Mouse (Mus musculus) left cerebral cortex, postnatal 36 days (tissue): ENCODE data around the gene Plch2. TPM values are rescaled to one million over a fixed set of nuclear protein-coding genes. Genes with fewer than 3 reads are reported as not detected.

ENCODE experiments used
- DNase-seq, 2 experiments: peaks; one replicate each; pipeline ENCODE4 v3.0.0; 2021 to 2022; ENCODE audit warnings: low spot score in 2 of 2, mixed read lengths in 1 of 2
- intact Hi-C: fragments of 180-260 bp; cut with DNase I; formaldehyde crosslinking; loops from one replicate; pipeline ENCODE4 v1.15.1; 2025
- total RNA-seq, 2 experiments: library from RNA; stranded (reverse); gene quantifications; 2 replicates each; pipeline ENCODE4 v1.2.3; 2021

The Plch2 gene
- total RNA-seq, 2 experiments from 2014 or later: 63.2 to 92.6 TPM

DNA sequence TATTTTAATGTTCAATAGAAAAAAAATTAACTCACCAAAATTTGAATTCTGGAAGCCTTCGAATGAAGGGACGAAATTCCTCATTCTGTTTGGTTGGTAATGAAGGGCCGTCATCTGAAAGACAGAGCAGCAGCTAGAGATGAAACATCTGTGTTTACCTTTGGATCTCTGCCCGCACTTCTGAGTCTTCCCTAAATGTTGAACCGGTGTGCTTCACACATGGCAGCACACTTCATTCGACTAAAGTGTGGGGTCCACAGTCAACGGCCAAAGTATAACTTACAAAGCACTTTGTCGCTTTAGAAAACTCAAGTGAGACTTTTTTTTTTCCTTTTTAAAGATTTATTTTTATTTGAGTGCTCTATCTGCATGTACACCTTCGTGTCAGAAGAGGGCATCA, 20.1 kb upstream of the Plch2 start:
- no peak for DNase-seq
- intact Hi-C loops: no loop called here

DNA sequence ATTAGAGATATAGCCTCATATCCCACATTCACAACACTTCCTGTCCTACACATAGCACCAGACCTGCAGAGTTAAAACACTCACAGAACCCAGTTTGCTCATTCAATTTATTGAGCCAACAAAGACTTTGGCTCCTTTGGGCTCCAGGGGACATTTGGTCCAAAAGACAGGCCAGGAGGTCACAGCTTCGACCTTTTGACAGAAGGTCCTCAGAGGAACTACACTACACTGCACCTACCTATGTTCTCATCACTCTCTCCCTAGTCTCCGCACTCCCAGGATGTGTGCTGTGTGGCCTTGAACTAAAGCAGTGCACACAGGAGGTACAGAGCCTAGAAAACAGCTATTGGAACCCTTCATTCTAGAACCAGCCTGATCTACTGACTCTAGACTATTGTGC, 19.2 kb upstream of the Plch2 start:
- intact Hi-C loops: no loop called here
- no peak for DNase-seq

DNA sequence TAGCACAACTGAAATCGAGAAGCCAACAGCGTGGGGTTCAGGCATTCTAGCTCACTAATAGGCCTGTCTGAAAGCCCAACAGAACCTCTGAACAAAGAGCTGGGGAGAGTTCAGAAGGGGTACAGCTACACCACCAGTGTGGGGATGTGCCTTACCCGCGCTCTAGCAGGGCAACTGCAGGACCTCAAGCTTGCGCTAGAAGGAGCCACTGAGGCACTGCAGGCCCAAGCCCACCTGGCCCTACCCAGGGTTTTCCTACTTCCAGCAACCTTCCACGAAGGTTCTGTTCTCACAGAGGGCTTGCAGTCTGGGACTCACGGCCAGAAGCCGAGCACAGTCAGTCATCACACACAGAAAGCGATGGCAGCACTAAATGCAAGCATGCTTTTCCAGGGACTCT, 18.6 kb upstream of the Plch2 start:
- DNase-seq: no peak
- intact Hi-C loops: no loop called here

DNA sequence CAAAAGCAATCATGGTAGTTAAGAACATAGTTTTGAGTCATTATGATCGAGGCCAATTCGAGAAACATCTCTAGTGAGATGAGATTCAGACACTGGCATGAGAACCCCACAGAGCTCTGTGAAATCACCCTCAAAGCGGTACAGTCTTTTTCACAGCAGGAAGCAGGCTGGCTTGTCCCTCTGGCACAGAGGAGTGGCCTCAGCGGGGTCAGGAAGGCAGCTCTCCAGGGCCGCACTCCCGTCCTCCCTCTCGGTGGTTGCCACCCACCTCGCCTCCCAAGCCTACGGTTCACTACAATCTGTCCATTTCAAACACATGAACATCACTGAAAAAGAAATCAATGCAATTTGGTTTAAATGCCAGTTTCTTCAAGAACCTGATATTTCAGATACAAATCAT, 17.8 kb upstream of the Plch2 start:
- intact Hi-C loops: no loop called here
- no peak for DNase-seq

DNA sequence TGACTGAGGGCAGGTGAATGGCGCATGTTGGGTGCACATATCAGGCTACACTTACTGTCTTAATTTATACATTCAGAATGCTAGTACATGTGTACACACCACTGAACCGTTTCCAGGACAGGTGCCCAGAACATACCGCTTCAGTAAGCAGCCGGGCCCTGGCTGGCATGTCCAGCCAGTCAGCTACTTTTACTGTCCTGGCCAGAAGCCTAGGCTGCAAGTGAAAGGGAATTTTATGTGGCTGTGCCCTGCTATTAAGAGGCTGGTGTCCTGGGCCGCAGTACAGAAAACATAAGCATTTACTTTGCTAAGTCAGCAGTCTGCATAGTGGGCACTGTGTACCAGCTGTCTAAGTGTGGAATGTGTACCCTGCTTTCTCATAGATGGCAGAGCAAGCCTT, 14.3 kb upstream of the Plch2 start:
- intact Hi-C loops: no loop called here
- no peak for DNase-seq

DNA sequence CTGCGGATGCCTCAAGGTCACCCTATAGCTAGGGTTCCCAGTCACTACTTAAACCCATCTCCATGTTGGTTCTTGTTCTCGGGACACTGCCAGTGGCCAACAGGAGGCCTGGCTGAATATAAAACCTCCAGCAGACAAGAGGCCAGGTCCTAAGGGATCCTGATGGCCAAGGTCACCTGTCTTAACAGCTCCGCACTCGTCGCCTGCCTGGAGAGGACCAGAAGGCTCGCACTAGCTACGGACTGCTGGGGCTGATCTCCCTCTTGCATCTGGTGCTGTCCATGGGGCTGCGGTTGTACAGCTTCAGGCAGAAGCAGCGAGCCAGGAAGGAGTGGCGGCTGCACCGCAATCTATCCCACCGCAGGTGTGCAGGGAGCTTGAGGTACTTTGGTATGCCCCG, 13.6 kb upstream of the Plch2 start:
- DNase-seq: no peak
- intact Hi-C loops: no loop called here

DNA sequence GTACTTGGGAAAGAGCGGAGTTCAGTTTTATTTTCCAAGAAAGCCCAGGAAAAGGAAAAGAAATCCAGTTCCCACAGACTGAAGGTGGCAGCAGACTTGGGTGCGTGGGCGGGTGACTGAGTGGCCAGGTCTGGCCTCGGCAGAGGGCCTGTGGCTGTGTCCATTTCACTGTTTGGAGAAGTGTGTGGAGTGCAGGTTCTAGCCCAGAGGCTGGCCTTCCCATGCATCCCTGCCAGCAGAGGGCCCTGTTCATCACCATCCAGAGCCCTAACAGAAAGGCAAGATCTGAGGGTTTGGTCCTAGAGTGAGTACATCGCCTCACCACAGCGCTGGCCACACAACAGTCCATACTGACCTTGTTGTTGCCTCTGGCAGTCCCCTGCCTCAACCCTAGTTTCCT, 12.6 kb upstream of the Plch2 start:
- peak in 1 of 2 experiments; percentile 31 for DNase-seq

DNA sequence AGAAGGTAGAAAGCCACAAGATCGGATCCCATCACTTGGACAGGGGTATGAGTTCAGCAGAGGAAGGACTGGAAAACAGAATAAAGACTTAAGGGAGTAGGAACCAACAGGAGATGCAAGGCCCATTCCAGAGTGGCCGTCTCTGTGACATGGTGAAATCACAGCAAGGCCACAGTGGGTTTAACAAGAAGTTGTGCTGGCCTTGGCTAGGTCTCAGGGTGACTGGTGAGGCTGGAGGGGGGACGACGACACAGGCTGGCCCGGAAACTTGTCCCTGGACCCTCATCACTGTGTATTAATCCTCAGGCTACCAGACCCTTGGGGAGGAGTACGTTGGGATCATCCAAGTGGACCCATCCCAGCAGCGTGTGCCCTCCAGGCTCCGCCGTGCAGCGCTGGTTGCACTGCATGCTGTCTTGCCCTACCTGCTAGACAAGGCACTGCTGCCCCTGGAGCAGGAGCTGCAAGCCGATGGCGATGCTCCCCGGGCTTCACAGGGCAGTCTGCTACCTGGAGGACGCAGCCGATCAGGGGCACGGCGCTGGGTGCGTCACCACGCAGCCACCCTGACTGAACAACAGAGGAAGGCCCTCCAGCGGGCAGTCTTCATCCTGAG, 11.9 kb upstream of the Plch2 start:
- intact Hi-C loops: no loop called here
- DNase-seq: no peak

More for the DNA sequence above, 12.6 kb upstream of the Plch2 start:
- intact Hi-C loops: no loop called here

DNA sequence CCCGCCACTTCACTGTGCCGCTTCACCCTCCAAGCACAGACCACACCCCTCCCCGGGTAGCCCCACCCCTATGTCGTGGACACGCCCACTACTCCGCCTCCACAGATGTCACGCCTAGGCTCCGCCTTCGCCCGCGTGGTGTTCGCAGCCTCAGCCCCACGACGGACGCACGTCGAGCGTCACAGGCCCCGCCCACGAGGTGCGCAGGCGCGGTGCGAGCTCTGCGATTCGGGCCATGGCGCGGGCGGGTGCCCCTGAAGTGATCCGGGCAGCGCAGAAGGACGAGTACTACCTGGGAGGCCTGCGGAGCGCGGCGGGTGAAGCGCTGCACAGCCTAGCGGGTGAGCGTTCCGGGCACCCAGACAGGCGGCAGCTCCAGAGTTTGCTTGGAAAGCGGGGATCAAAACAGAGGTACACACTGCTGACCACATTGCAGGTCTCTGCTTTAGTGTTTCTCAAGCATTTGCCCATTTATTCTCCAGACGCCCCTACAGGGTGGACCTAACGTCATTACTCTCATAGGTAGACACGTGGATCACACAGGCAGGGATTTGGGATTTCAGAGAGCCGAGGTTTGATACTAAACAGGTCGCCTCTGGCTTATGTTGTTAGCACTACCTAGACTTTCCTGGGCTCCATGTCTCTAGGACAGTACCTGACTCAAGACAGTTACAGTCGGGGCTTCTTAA, 10.4 kb upstream of the Plch2 start, which contains the start of gene Pex10:
TSS of gene Pex10 (plus strand) at position 183 of the 689 bp plus-strand sequence.
- intact Hi-C loops: loop anchor here (1.0 kb wide), 2 partner anchors 86 to 187 kb away; no protein-coding TSS in a partner anchor
- peak; percentile 95 to 97 for DNase-seq

DNA sequence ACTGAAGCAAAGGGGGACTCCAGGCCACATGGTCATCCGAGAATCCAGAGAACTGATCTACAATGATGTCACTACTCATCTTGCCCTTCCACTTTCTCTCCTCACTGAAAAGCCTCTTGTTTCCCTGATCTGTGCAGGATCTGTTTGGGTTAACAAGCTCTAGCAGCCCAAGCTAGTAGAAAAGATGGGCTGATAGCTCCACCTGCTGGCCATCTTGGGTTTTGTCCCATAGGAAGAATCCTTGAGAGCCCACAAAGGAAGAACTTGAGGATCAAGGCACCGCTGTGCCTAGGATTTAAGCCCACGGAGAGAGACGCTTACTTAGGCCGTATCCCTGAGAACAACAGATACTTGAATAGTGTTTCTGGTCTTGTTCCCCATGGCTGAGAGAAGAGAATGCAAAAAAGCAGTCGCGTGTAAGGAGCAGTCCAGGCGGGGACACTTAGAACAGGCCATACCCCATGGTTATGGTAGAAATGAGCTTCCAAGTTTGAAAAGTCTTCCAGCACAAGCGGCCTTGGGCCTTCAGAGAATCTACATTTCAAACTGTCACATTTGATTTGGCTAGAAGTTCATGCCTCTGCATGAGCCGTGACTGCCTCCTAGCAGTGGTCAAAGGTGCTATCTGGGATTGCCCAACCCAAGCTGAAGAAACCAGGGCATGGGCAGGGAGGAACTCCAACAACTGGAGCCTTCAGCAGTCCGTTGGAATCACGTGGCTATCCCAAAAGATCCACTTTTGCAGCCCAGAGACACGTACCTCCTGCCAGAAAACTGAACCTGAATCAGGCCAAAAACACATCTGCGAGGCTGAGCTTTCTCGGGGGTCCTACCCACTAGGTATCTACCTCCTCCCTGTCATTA, 9.6 kb upstream of the Plch2 start:
- peak; percentile 86 to 88 for DNase-seq
- intact Hi-C loops: loop anchor here (1.0 kb wide), 2 partner anchors 85 to 186 kb away; no protein-coding TSS in a partner anchor

DNA sequence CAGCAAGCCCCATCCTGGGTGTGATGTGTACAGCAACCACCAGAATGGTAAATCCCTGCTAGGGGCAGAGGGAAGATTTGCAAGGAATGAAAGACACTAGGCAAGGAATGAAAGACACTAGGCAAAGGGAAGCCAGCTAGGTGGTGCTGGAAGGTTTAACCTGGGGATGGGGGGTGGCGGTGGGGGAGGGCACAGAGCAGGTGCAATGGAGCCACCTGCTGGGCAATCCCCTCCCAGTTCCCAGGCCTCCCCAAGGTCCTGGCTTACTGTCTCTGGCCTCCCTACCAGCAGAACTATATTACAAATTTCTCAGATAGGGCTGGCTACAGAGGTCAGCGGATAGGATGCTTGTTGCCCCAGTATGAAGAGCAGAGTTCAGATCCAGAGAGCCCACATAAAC, 7.9 kb upstream of the Plch2 start:
- DNase-seq: no peak
- intact Hi-C loops: no loop called here

DNA sequence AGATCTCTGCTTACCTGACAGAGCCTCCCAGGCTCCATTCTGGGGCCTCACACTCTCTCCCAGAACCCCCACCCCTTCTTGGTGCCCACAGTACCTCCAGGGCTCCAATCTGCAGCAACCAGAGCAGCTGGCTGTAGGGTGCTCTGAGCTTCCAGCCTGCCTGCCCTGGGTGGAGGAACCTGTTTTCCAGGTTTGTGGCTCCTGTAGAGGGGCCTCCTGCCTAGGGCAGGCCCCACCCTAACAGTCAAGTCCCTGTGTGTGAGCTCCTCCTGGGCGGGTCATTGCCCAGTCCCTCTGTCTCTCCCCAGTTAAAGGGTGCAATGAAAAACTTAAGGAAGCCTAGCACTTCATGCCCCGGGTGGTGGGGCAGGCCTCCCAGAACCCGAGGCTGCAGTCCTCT, 7.3 kb upstream of the Plch2 start:
- intact Hi-C loops: no loop called here

DNA sequence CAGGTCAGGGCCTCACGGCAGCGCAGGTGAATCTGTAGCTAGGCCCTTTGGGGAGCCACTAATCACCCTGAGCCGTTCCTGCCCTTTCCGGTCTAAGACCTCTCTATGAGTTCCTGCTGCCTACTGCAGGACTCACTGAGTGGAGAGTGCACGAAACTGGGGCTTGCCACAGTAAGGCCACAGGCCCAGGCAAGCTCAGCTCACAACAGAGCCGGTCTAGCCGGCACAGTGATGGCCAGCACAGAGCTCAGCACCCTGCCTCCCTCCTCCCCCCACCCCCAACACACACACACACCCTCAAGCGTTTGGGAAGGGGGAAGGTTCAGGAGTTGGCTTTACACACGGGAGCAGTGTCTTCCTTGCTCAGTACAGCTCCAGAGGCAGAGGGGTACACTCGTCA, 1.7 kb upstream of the Plch2 start:
- intact Hi-C loops: no loop called here

More for the DNA sequence above, 7.3 kb upstream of the Plch2 start:
- DNase-seq: no peak

DNA sequence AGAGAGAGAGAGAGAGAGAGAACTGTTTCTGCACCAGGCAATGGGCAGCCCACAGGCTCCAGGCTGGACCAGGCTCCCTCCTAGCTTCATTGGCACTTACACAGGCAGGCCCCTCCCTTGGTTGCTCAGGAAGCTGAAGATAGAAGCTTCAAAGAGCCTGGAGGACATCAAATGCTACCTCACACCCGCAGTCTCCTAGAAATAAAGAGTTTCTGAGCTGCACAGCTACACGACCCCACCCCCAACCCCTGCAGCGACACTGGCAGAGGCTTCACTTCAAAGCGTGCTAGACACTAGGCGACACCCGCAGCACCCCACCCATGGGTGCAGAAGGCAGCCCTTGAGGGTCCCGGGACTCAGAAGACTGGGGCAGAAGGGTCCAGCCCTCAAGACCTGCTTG, 6.5 kb downstream of the Plch2 start:
- intact Hi-C loops: loop anchor here (5.0 kb wide), 1 partner anchor 38 kb away; no protein-coding TSS in a partner anchor
- DNase-seq: no peak

More for the DNA sequence above, 1.7 kb upstream of the Plch2 start:
- no peak for DNase-seq

DNA sequence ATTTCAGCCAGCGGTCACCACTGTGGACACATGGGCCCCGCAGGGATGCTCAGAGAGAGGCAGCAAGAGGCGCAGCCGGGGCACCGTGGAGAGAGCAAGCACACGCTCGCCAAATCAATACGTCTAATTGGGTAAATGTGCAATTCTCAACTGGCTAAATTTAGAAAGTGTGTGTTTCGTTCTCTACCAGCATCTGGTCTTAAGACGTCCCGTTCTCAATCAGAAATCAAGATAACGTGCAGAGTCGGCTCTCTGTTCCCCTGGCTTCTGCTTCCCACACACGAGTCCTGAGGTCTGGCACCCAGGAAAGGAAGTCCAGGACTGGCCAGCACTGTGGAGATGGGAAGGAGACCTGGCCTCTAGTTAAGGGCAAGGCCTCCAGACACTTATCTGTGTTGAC, 9.9 kb downstream of the Plch2 start:
- no peak for DNase-seq
- intact Hi-C loops: no loop called here

DNA sequence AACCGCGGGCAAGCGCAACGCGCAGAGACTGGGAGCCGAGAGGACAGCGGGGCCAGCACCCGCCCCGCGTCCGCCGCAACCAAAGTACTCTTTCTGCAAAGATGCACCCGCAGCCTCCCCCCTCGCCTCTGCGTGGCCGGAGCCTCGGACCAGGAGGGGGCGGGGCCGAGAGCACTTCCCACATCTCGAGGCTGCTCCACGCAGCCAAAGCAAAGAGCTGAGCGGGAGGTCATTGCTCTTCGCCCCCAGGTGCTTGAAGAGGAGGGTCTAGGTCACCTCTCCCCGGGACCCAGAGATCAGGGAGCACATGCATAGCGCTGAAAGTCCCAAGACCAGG, 13.3 kb downstream of the Plch2 start:
- no peak for DNase-seq
- intact Hi-C loops: no loop called here

DNA sequence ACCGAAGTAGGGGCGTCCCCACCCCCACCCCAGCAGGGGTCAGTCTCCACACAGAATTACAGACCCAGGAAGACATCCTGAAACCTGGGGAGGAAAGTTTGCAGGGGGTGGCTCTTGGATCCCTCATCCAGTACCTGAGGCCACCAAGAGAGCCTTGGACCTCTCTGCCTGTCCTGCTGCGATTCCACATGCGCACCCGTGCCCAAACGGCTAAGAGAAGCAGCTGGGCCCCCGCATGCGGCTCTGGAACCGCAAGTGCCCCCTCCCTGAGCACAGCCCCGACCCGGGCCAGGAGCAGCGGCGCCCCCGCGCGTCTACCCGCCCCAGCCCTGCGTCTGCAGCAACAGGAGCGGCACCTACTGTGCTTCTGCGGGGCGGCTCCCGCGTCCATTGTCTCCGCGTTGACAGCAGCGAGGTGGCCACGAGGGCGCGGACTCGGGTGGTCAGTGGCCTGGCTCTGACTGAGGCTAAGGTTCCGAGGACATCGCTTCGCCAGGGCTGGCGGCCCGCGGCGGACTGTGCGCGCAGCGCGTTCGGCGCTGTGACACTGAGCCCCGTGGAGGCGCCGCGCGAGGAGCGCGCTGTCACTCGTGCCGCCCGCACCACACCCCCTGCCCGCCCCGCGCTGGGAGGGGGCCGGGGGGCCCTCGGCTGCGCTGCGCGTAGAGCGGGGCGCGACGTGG, 13.8 kb downstream of the Plch2 start:
- DNase-seq: peak; percentile 53 to 71

DNA sequence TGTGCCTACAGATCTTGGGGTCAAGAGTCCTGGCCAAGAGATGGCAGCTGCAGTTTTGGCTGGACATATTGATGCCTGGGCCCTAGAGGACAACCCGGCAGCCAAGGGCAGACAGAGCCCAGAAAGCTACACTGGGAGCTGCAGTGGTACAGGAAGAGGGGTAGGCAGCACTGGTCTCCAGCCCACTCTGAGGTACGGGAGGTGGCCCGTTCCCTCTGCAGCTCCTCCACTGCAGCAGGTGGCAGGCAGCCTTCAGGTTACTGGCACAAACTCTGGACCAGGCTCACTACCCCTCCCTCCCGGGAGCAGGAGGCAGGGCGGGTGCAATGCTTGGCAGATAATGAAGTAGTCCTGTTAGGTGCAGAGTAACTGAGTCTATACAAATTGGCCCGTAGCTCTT, 15.9 kb downstream of the Plch2 start:
- intact Hi-C loops: no loop called here
- no peak for DNase-seq

More for the DNA sequence above, 13.8 kb downstream of the Plch2 start:
- intact Hi-C loops: no loop called here

DNA sequence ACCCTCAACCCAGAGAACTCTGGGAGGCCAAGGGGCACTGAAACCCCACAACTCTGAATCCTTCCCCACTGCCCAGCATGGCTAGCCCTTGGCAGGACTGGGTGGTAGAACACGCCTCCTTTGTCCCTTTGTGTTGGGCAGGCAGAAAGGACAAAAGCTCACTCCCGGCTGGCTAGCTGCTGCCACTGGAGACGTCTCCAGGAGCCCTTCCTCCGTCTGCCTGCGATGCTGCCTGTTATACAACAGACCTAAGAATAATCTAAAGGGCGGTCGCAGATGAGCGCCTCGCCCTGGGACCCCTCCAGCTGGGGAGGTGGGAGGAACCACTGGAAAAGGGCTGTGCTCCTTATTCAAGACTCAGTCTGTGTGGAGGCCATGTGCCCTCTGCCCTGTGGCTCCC, 16.4 kb downstream of the Plch2 start:
- intact Hi-C loops: no loop called here
- peak; percentile 62 to 71 for DNase-seq

DNA sequence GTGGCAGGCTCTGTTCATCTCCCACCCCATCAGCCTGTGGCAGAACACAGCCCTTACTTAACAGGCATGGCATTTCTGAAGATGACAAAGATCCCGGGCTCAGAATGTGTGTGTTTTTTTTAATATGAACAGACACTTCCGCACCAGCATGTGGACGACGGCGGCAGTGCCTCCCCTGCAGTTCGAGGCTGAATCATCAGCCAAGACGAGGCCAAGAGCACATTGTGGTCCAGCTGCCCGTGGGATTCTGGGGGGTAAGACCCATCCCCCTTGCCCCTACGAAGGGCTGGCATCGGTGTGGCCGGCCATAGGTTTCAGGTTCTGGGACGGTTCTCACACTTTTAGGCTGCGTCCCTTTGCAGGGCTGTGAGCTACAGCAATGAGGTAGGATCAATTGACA, 21.8 kb downstream of the Plch2 start:
- DNase-seq: no peak
- intact Hi-C loops: no loop called here
